Mouse (Mus musculus): ENCODE results near the gene Prkab1. TPM values are rescaled to one million over a fixed set of nuclear protein-coding genes. Genes with fewer than 3 reads are reported as not detected.

The Prkab1 gene
- polyA plus RNA-seq, 1 experiment from 2014 or later = 52.1 TPM

DNA sequence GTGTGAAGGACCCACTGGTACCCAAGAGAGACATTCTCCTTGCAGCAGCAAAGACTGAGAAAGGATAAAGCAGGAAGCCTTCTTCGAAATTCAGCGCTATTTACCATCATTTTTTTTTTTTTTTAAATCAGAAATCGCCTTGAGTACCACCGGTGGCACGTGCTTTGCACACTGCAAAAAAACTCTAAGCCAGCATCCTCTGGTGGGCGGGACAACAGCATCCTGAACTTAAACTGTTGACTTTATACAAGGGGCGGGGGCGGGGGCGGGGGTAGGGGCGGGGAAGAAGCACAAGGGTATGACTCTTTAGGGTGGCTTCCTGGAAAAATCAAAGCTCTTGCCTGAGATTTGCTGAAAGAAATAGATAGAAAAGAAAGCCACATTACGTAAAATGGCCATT lies 15.4 kb upstream of the Prkab1 start:
- ATAC-seq (no peak), DNase-seq (ENCODE audit: low spot score) (no peak)
- no peak overlapping the region for H3K9ac ChIP-seq (ENCODE audit: low read length)
- no peaks in the 10 kb centered on the region for H3K4me1 ChIP-seq (ENCODE audit: control insufficient read depth, insufficient read depth, low read length)
- WGBS = 30% methylated on average over 11 of the region's 11 CpGs
- no peaks in the 10 kb centered on the region for H3K9me3 ChIP-seq (replicated peaks; ENCODE audit: control insufficient read depth, low read length)
- no peaks in the 10 kb centered on the region for H3K27me3 ChIP-seq (replicated peaks; ENCODE audit: control insufficient read depth, insufficient read depth, low read length)
- H3K4me2 ChIP-seq (ENCODE audit: low read length) = no peak overlapping the region
- no peaks in the 10 kb centered on the region for H3K36me3 ChIP-seq (ENCODE audit: control insufficient read depth, insufficient read depth, low read length)
- no peak overlapping the region for H3K27ac ChIP-seq (ENCODE audit: low read depth, low read length)
- H3K4me3 ChIP-seq (ENCODE audit: low read depth, low read length) = no peak overlapping the region

DNA sequence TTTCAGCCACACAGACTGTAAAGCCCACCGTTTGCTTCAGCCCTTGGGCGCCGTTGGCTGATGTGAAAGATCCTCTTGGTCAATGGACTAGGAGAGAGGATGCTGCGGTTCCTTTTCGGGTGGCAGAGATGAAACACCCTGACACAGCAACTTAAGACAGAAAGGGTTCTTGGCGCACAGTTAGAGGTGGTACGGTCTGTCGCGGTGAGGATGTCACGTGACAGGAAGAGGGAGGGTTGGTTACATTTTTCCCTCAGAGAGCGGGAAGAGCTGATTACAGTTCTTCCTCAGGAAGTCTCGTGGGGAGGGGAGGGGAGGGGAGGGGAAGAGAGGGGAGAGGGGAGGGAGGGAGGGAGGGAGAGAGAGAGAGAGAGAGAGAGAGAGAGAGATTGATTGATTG lies 13.4 kb upstream of the Prkab1 start:
- 65% methylated on average over 12 of the region's 12 CpGs for WGBS
- DNase-seq (ENCODE audit: low spot score) (no peak), ATAC-seq (no peak)
- Histone ChIP-seq H3K27ac (ENCODE audit: low read depth, low read length) (no peak overlapping the region), H3K36me3 (ENCODE audit: control insufficient read depth, insufficient read depth, low read length) (no peaks in the 10 kb centered on the region), H3K4me1 (ENCODE audit: control insufficient read depth, insufficient read depth, low read length) (no peaks in the 10 kb centered on the region), H3K4me3 (ENCODE audit: low read depth, low read length) (no peak overlapping the region), H3K27me3 (replicated peaks; ENCODE audit: control insufficient read depth, insufficient read depth, low read length) (no peaks in the 10 kb centered on the region), H3K9ac (ENCODE audit: low read length) (no peak overlapping the region), H3K4me2 (ENCODE audit: low read length) (no peak overlapping the region), H3K9me3 (replicated peaks; ENCODE audit: control insufficient read depth, low read length) (no peaks in the 10 kb centered on the region)

DNA sequence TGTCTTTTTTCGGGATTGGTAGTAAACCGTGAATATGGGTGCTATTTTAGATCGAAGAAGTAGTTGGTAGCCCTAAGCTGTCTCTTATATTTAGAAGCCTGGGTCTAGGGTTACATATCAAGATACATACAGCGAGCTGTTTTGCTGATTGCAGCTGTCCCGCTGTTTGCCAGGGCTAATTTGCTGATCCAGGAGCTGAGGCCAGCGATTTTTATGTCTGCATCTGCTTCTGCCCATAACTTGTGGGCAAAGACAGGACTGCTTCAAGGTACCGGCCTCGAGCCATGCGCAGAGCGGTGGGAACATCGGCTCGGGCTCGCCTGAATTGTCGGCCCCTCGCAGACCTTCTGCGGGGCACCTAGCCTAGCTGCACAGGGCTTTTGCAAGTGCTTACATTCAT lies 12.2 kb upstream of the Prkab1 start:
- DNase-seq (ENCODE audit: low spot score) = no peak
- ATAC-seq = no peak

DNA sequence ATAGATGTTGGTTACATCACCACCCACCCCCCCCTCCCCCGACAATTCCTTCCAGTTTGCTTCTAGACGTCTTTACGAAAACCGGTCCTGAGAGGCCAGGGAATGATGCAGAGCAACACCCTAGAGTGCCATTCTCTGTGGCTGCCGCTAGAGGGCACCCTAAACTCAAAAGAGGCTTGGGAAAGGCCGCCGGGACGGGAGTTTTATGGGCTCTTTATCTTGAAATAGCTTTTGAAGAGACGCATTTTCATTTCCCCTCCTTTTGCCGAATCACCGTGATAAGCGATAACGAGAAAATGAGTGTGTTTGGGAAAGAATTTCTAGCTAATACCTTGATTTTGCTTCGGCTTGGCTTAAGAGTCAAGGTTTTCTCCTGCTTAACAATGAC lies 6.9 kb upstream of the Prkab1 start:
- Histone ChIP-seq H3K27ac (ENCODE audit: low read depth, low read length) (no peak overlapping the region), H3K4me1 (ENCODE audit: control insufficient read depth, insufficient read depth, low read length) (0 out of 2 replicates have a peak, but pooled peaks cover 2% of the 10 kb centered on the region), H3K4me2 (ENCODE audit: low read length) (peak overlapping the region; percentile 30), H3K4me3 (ENCODE audit: low read depth, low read length) (no peak overlapping the region), H3K27me3 (replicated peaks; ENCODE audit: control insufficient read depth, insufficient read depth, low read length) (no peaks in the 10 kb centered on the region; the same call in 1 of the 2 replicates), H3K9ac (ENCODE audit: low read length) (no peak overlapping the region), H3K9me3 (replicated peaks; ENCODE audit: control insufficient read depth, low read length) (no peaks in the 10 kb centered on the region), H3K36me3 (ENCODE audit: control insufficient read depth, insufficient read depth, low read length) (no peaks in the 10 kb centered on the region)
- WGBS = 4% methylated on average over 14 of the region's 14 CpGs
- DNase-seq (ENCODE audit: low spot score) = peak; percentile 91
- no peak for ATAC-seq

More for the DNA sequence above, 12.2 kb upstream of the Prkab1 start:
- H3K4me3 ChIP-seq (ENCODE audit: low read depth, low read length) = no peak overlapping the region
- H3K9ac ChIP-seq (ENCODE audit: low read length) = no peak overlapping the region
- no peaks in the 10 kb centered on the region for H3K36me3 ChIP-seq (ENCODE audit: control insufficient read depth, insufficient read depth, low read length)
- no peaks in the 10 kb centered on the region for H3K4me1 ChIP-seq (ENCODE audit: control insufficient read depth, insufficient read depth, low read length)
- no peak overlapping the region for H3K27ac ChIP-seq (ENCODE audit: low read depth, low read length)
- H3K4me2 ChIP-seq (ENCODE audit: low read length) = no peak overlapping the region
- H3K9me3 ChIP-seq (replicated peaks; ENCODE audit: control insufficient read depth, low read length) = no peaks in the 10 kb centered on the region
- 51% methylated on average over 16 of the region's 16 CpGs for WGBS
- no peaks in the 10 kb centered on the region for H3K27me3 ChIP-seq (replicated peaks; ENCODE audit: control insufficient read depth, insufficient read depth, low read length)

DNA sequence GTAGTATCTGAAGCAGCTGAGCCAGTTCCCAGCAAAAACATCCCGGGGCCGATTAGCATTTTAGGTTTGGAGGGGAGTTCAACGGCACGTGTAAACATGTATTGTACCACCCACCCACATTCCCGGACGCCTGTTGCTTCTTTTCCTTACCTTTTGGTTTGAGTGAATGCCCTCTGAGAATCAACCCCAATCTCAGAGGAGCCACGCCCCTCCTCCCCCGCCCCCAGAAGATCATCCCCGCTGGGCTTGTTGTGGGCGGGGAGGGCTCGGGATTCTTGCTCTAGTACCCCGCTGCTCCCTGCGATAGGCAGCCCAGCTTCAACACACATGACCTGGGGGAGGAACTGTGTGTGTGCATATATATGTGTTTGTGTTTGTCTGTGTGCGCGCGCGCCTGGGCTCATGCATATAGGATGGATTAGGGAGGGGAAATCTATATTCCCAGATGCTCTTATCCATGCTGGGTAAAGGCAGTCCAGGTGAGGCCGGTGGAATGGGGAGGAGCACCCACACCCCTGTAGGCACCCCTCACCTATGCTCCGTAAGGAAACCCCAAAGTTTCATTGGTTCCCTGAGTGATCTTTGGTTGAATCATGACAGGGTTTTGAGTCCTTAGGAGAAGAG lies 6.4 kb upstream of the Prkab1 start:
- ATAC-seq = no peak

DNA sequence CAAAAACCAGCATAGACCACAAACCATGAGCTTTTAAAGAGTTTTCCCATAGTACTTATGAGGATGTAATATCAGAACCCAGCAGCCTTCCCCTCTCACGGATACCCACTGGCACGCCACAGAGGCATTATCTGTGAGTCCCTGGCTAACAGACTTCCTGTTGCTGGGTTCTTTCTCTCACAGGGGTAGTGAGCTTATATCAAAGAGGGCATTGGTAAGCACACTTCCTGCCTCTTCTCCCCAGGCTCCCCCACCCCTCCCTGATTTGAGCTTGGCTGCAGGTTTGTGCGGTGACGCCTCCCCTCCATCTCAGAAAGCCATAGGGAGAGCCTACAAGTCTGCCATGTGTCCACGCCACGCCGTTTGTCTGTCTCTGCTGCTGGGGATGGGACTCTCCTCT lies 4.8 kb upstream of the Prkab1 start:
- no peak overlapping the region for H3K27ac ChIP-seq (ENCODE audit: low read depth, low read length)
- DNase-seq (ENCODE audit: low spot score) = no peak
- H3K36me3 ChIP-seq (ENCODE audit: control insufficient read depth, insufficient read depth, low read length) = no peaks in the 10 kb centered on the region
- no peaks in the 10 kb centered on the region for H3K9me3 ChIP-seq (replicated peaks; ENCODE audit: control insufficient read depth, low read length)
- no peak overlapping the region for H3K4me2 ChIP-seq (ENCODE audit: low read length)
- no peaks in the 10 kb centered on the region; the same call in 1 of the 2 replicates for H3K27me3 ChIP-seq (replicated peaks; ENCODE audit: control insufficient read depth, insufficient read depth, low read length)
- no peak overlapping the region for H3K9ac ChIP-seq (ENCODE audit: low read length)
- no peak for ATAC-seq
- no peak overlapping the region for H3K4me3 ChIP-seq (ENCODE audit: low read depth, low read length)
- 82% methylated on average over 7 of the region's 7 CpGs for WGBS
- H3K4me1 ChIP-seq (ENCODE audit: control insufficient read depth, insufficient read depth, low read length) = 0 out of 2 replicates have a peak, but pooled peaks cover 2% of the 10 kb centered on the region

More for the DNA sequence above, 6.4 kb upstream of the Prkab1 start:
- no peak for DNase-seq (ENCODE audit: low spot score)
- Histone ChIP-seq H3K9me3 (replicated peaks; ENCODE audit: control insufficient read depth, low read length) (no peaks in the 10 kb centered on the region), H3K27me3 (replicated peaks; ENCODE audit: control insufficient read depth, insufficient read depth, low read length) (no peaks in the 10 kb centered on the region; the same call in 1 of the 2 replicates), H3K27ac (ENCODE audit: low read depth, low read length) (no peak overlapping the region), H3K9ac (ENCODE audit: low read length) (no peak overlapping the region), H3K36me3 (ENCODE audit: control insufficient read depth, insufficient read depth, low read length) (no peaks in the 10 kb centered on the region), H3K4me1 (ENCODE audit: control insufficient read depth, insufficient read depth, low read length) (0 out of 2 replicates have a peak, but pooled peaks cover 2% of the 10 kb centered on the region), H3K4me3 (ENCODE audit: low read depth, low read length) (0 out of 2 replicates have a peak overlapping the region, but pooled peaks have one; percentile 9), H3K4me2 (ENCODE audit: low read length) (peak overlapping the region; percentile 30)
- WGBS = 3% methylated on average over 19 of the region's 19 CpGs

DNA sequence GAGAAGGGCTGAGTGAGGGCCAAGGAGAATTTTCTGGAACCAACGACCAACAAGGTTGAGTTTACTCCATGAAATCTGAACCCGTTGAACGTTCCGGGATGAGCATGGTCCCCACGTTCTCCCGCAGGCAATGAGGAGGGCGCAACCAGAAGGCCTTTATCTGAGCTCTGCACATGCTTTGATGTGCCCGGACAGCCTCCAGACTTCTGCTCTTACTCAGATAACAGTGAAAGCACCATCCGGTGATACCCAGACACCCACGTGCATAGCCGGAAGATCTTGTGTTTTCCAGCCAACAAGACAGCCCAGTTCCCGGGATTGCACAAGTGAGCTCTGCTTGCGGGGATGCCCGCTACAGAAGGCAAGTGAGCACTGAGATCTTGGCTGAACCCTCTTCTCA lies 2.3 kb upstream of the Prkab1 start:
- WGBS = 91% methylated on average over 14 of the region's 14 CpGs
- H3K27me3 ChIP-seq (replicated peaks; ENCODE audit: control insufficient read depth, insufficient read depth, low read length) = no peaks in the 10 kb centered on the region; the same call in 1 of the 2 replicates
- no peak for ATAC-seq

DNA sequence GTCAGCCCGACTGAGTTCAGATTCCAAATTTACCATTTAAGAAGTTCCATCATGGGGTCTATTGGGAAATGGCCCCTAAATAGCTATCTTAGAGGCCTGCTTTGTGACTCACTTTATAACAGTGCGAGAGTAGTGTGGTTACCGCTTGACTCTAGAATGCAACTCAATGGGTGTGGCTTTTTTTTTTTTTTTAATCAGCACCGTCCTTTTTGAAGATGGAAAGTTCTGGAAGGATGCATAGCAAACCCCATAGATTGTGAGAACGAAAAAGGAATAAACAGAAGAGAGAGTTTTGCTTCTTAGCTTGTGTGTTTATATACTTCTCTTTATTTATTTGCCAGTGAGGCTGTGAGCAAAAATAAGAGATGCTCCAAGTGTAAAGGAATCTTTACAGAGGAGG lies 1.8 kb upstream of the Prkab1 start:
- H3K4me1 ChIP-seq (ENCODE audit: control insufficient read depth, insufficient read depth, low read length) = peaks cover 9% of the 10 kb centered on the region

More for the DNA sequence above, 2.3 kb upstream of the Prkab1 start:
- Histone ChIP-seq H3K9me3 (replicated peaks; ENCODE audit: control insufficient read depth, low read length) (no peaks in the 10 kb centered on the region), H3K36me3 (ENCODE audit: control insufficient read depth, insufficient read depth, low read length) (peaks cover 7% of the 10 kb centered on the region), H3K9ac (ENCODE audit: low read length) (no peak overlapping the region), H3K27ac (ENCODE audit: low read depth, low read length) (no peak overlapping the region), H3K4me2 (ENCODE audit: low read length) (no peak overlapping the region), H3K4me3 (ENCODE audit: low read depth, low read length) (no peak overlapping the region), H3K4me1 (ENCODE audit: control insufficient read depth, insufficient read depth, low read length) (peaks cover 9% of the 10 kb centered on the region)
- no peak for DNase-seq (ENCODE audit: low spot score)

DNA sequence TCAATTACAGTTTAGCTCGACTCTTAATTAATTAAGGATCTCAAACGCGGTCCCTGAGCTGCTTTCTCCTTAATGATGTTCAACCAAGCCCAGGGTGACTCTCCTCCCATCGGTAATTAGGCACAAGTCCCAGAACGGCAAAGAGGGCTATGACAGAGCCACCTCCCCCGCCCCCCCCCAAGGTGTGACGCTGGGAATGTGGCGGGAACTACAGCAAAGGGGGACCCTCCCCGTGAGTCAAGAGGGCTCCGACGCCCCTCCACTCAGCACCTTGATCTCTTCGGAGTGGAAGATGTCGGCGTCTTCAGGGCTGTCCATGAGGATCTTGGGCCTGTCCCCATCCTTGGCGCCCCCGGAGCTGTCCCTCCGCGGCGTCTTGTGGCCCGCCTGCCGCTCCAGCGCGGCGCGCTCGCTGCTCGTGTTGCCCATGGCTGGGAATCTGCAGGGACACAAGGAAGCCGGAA lies 455 bp downstream of the Prkab1 start:
- Histone ChIP-seq H3K4me2 (ENCODE audit: low read length) (peak overlapping the region; percentile 89), H3K9ac (ENCODE audit: low read length) (peak overlapping the region; percentile 79), H3K36me3 (ENCODE audit: control insufficient read depth, insufficient read depth, low read length) (peaks cover 34% of the 10 kb centered on the region), H3K27me3 (replicated peaks; ENCODE audit: control insufficient read depth, insufficient read depth, low read length) (no peaks in the 10 kb centered on the region), H3K4me1 (ENCODE audit: control insufficient read depth, insufficient read depth, low read length) (peaks cover 7% of the 10 kb centered on the region), H3K27ac (ENCODE audit: low read depth, low read length) (peak overlapping the region; percentile 81), H3K4me3 (ENCODE audit: low read depth, low read length) (peak overlapping the region; percentile 75), H3K9me3 (replicated peaks; ENCODE audit: control insufficient read depth, low read length) (no peaks in the 10 kb centered on the region)
- WGBS = under 1% methylated on average over 28 of the region's 28 CpGs
- ATAC-seq = peak; percentile 68
- DNase-seq (ENCODE audit: low spot score) = peak; percentile 74

More for the DNA sequence above, 1.8 kb upstream of the Prkab1 start:
- Histone ChIP-seq H3K4me3 (ENCODE audit: low read depth, low read length) (no peak overlapping the region), H3K27ac (ENCODE audit: low read depth, low read length) (no peak overlapping the region), H3K27me3 (replicated peaks; ENCODE audit: control insufficient read depth, insufficient read depth, low read length) (no peaks in the 10 kb centered on the region; the same call in 1 of the 2 replicates), H3K36me3 (ENCODE audit: control insufficient read depth, insufficient read depth, low read length) (peaks cover 12% of the 10 kb centered on the region), H3K4me2 (ENCODE audit: low read length) (no peak overlapping the region), H3K9me3 (replicated peaks; ENCODE audit: control insufficient read depth, low read length) (no peaks in the 10 kb centered on the region), H3K9ac (ENCODE audit: low read length) (no peak overlapping the region)
- DNase-seq (ENCODE audit: low spot score) (no peak), ATAC-seq (no peak)
- 94% methylated on average over 5 of the region's 5 CpGs for WGBS

All from forebrain, embryonic 14.5 days (tissue).